Mouse (Mus musculus): ENCODE results near the gene Castor2. TPM values are rescaled to one million over a fixed set of nuclear protein-coding genes. Genes with fewer than 3 reads are reported as not detected.

Gene Castor2
- polyA plus RNA-seq, 1 experiment = 39.1 TPM

- TF ChIP-seq CTCF (IDR thresholded peaks at IDR 0.05; ENCODE audit: extremely low read depth, insufficient read depth, low read length) (no peak), POLR2A (IDR thresholded peaks at IDR 0.05; ENCODE audit: extremely low read depth, insufficient read depth, low read length) (no peak)
- no peaks in the 10 kb centered on the region for H3K4me1 ChIP-seq (ENCODE audit: control insufficient read depth, insufficient read depth, low read length)
- H3K27ac ChIP-seq (ENCODE audit: insufficient read depth, low read length) = no peak overlapping the region
- no peak overlapping the region for H3K4me3 ChIP-seq (ENCODE audit: insufficient read depth, low read length)
Measured at GRCm38 (mm10) chr5:134074368-134074767, 25.1 kb upstream of the Castor2 start.

DNA sequence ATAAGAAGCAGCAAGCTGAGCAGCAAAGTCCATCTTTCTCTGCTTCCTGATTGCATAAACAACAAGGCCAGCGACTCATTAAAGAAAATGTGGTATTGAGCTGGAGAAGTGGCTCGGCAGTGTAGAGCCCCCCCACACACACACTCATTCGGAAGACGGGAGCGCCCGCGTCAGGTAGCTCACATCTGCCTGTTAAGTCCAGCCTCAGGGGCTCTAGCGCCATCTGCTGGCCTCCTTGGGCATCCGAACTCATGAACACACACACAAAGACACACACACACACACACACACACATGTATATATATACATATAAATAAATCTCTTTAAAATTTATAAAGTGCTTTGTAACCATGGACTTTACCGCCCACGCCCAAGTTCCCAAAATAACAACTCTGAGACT is 23.3 kb upstream of the Castor2 start:
- no peaks in the 10 kb centered on the region for H3K4me1 ChIP-seq (ENCODE audit: control insufficient read depth, insufficient read depth, low read length)
- TF ChIP-seq POLR2A (IDR thresholded peaks at IDR 0.05; ENCODE audit: extremely low read depth, insufficient read depth, low read length) = no peak
- no peak for TF ChIP-seq CTCF (IDR thresholded peaks at IDR 0.05; ENCODE audit: extremely low read depth, insufficient read depth, low read length)
- no peak overlapping the region for H3K4me3 ChIP-seq (ENCODE audit: insufficient read depth, low read length)

DNA sequence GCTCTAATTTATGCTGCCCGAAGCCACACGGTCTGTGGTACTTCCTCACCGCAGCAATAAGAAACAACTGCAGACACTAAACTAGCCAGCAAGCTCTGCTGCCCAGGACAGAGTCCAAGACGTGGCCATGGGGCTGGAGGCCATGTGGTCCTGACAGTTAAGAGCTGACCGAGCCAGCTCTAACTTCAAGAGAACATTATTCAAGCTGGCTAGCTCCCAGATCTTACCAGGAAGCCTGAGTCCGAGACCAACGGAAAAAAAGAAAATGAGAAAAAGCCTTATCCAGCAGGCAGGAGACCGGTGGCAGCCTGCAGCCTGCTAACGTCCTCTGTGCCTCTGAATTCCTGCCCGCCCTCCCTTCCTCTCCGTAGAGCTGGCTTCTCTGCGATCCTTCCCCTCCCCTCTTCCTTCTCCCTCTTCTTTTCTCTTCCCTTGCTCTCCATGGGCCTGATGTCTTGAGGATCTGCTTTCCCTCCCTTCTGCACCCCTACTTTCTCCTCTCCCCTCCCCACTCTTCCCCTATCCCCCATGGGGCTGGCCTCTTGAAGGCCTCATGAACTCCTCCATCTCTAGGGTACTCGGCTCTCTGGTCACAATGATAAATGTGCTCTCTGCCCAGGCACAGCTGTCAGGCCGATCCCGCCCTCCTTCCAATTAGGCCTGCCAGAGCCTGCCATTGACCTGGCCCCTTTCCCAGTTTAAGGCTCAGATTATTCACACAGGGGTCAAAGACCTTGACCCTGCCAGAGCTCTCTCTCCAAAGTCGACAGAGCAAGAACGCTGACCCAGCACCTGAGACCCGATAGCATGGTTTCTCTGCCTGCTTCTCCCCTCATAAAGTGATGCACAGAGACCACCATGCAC is 18.6 kb upstream of the Castor2 start:
- no peak for TF ChIP-seq CTCF (IDR thresholded peaks at IDR 0.05; ENCODE audit: extremely low read depth, insufficient read depth, low read length)
- no peak for TF ChIP-seq POLR2A (IDR thresholded peaks at IDR 0.05; ENCODE audit: extremely low read depth, insufficient read depth, low read length)
- Histone ChIP-seq H3K4me3 (ENCODE audit: insufficient read depth, low read length) (no peak overlapping the region), H3K4me1 (ENCODE audit: control insufficient read depth, insufficient read depth, low read length) (no peaks in the 10 kb centered on the region), H3K27ac (ENCODE audit: insufficient read depth, low read length) (no peak overlapping the region)

More for the DNA sequence above, 23.3 kb upstream of the Castor2 start:
- H3K27ac ChIP-seq (ENCODE audit: insufficient read depth, low read length) = no peak overlapping the region

GRCm38 (mm10) chr5:134085227-134085626 is 14.3 kb upstream of the Castor2 start:
- Histone ChIP-seq H3K27ac (ENCODE audit: insufficient read depth, low read length) (no peak overlapping the region), H3K4me3 (ENCODE audit: insufficient read depth, low read length) (no peak overlapping the region), H3K4me1 (ENCODE audit: control insufficient read depth, insufficient read depth, low read length) (no peaks in the 10 kb centered on the region)
- TF ChIP-seq CTCF (IDR thresholded peaks at IDR 0.05; ENCODE audit: extremely low read depth, insufficient read depth, low read length) (no peak), POLR2A (IDR thresholded peaks at IDR 0.05; ENCODE audit: extremely low read depth, insufficient read depth, low read length) (no peak)

GRCm38 (mm10) chr5:134085887-134086639 is 13.4 kb upstream of the Castor2 start:
- H3K27ac ChIP-seq (ENCODE audit: insufficient read depth, low read length) = no peak overlapping the region
- H3K4me3 ChIP-seq (ENCODE audit: insufficient read depth, low read length) = no peak overlapping the region
- H3K4me1 ChIP-seq (ENCODE audit: control insufficient read depth, insufficient read depth, low read length) = no peaks in the 10 kb centered on the region
- TF ChIP-seq CTCF (IDR thresholded peaks at IDR 0.05; ENCODE audit: extremely low read depth, insufficient read depth, low read length) (no peak), POLR2A (IDR thresholded peaks at IDR 0.05; ENCODE audit: extremely low read depth, insufficient read depth, low read length) (no peak)

GRCm38 (mm10) chr5:134087211-134087610 is 12.3 kb upstream of the Castor2 start:
- Histone ChIP-seq H3K4me3 (ENCODE audit: insufficient read depth, low read length) (no peak overlapping the region), H3K27ac (ENCODE audit: insufficient read depth, low read length) (no peak overlapping the region), H3K4me1 (ENCODE audit: control insufficient read depth, insufficient read depth, low read length) (no peaks in the 10 kb centered on the region)
- TF ChIP-seq POLR2A (IDR thresholded peaks at IDR 0.05; ENCODE audit: extremely low read depth, insufficient read depth, low read length) (no peak), CTCF (IDR thresholded peaks at IDR 0.05; ENCODE audit: extremely low read depth, insufficient read depth, low read length) (no peak)

GRCm38 (mm10) chr5:134095766-134096165 is 3.7 kb upstream of the Castor2 start:
- Histone ChIP-seq H3K4me3 (ENCODE audit: insufficient read depth, low read length) (no peak overlapping the region), H3K4me1 (ENCODE audit: control insufficient read depth, insufficient read depth, low read length) (no peaks in the 10 kb centered on the region), H3K27ac (ENCODE audit: insufficient read depth, low read length) (no peak overlapping the region)
- no peak for TF ChIP-seq CTCF (IDR thresholded peaks at IDR 0.05; ENCODE audit: extremely low read depth, insufficient read depth, low read length)
- TF ChIP-seq POLR2A (IDR thresholded peaks at IDR 0.05; ENCODE audit: extremely low read depth, insufficient read depth, low read length) = no peak

GRCm38 (mm10) chr5:134098341-134098902 is 1.1 kb upstream of the Castor2 start:
- TF ChIP-seq CTCF (IDR thresholded peaks at IDR 0.05; ENCODE audit: extremely low read depth, insufficient read depth, low read length) = no peak
- no peak for TF ChIP-seq POLR2A (IDR thresholded peaks at IDR 0.05; ENCODE audit: extremely low read depth, insufficient read depth, low read length)
- H3K27ac ChIP-seq (ENCODE audit: insufficient read depth, low read length) = no peak overlapping the region
- peaks cover 4% of the 10 kb centered on the region for H3K4me1 ChIP-seq (ENCODE audit: control insufficient read depth, insufficient read depth, low read length)
- peak overlapping the region; percentile 75 for H3K4me3 ChIP-seq (ENCODE audit: insufficient read depth, low read length)

GRCm38 (mm10) chr5:134098976-134099375 is 535 bp upstream of the Castor2 start:
- peaks cover 4% of the 10 kb centered on the region for H3K4me1 ChIP-seq (ENCODE audit: control insufficient read depth, insufficient read depth, low read length)
- TF ChIP-seq CTCF (IDR thresholded peaks at IDR 0.05; ENCODE audit: extremely low read depth, insufficient read depth, low read length) (no peak), POLR2A (IDR thresholded peaks at IDR 0.05; ENCODE audit: extremely low read depth, insufficient read depth, low read length) (peak; percentile 10; the same call in 1 of the 2 replicates)
- H3K27ac ChIP-seq (ENCODE audit: insufficient read depth, low read length) = peak overlapping the region; percentile 34; the same call in 1 of the 2 replicates
- peak overlapping the region; percentile 75 for H3K4me3 ChIP-seq (ENCODE audit: insufficient read depth, low read length)
